20 mouse cellular contexts compared by ENCODE assay signal in genomic region chr2:146280221-146280920, GRCm38 (mm10). TPM values are rescaled to one million over a fixed set of nuclear protein-coding genes. Genes with fewer than 3 reads are reported as not detected.
DNase-seq lines count a peak whose midpoint lies in the region; ATAC-seq and TF ChIP-seq lines count a peak whose summit lies in the region.
"Had no signal": no experiment of that assay in that cellular context is flagged by ENCODE, and none has a peak within 500 bp of the region (broad histone marks: within the 10 kb centered on the region; RNA-seq: fewer than 3 reads in every experiment).

No protein-coding gene starts in this region.

- peaks cover 19% of the 10 kb centered on the region for H3K4me1 ChIP-seq in neural tube, embryonic 11.5 days (ENCODE audit: control insufficient read depth, insufficient read depth, low read length)
- peaks cover 31% of the 10 kb centered on the region for H3K4me1 ChIP-seq in forebrain, embryonic 16.5 days (replicated peaks; ENCODE audit: control insufficient read depth, insufficient read depth, low read length)
- peaks cover 25% of the 10 kb centered on the region for H3K4me1 ChIP-seq in midbrain, embryonic 11.5 days (ENCODE audit: control insufficient read depth, insufficient read depth, low read length)

- 0 out of 2 replicates have a peak, but pooled peaks have one; percentile 56 for ATAC-seq in neural tube, embryonic 11.5 days (ENCODE audit: insufficient read depth, low FRiP score, low TSS enrichment)
- ATAC-seq in forebrain, embryonic 16.5 days, result peak; percentile 57
- ATAC-seq in midbrain, embryonic 11.5 days (ENCODE audit: low FRiP score), result peak; percentile 53; the same call in 1 of the 2 replicates
- ATAC-seq: CD4-positive, CD25-positive, alpha-beta regulatory T cell, adult 4 months; liver, postnatal 0 days; Patski had no signal

- no peak for DNase-seq in neural tube, embryonic 11.5 days (ENCODE audit: low spot score)
- DNase-seq in neural tube, embryonic 10.5 days (ENCODE audit: extremely low spot score, low spot score), result no peak
- peak; percentile 73 for DNase-seq in midbrain, embryonic 11.5 days (ENCODE audit: low spot score, missing footprints)
- DNase-seq in embryo, embryonic 11 days, result no peak
- DNase-seq in kidney, postnatal 25 days, result no peak
- no peak for DNase-seq in gastrocnemius, adult 2 months
- DNase-seq: heart, postnatal 4 days; kidney, adult 8-10 months; liver, postnatal 0 days; right cerebral cortex, postnatal 25 days; thymus, postnatal 36 days had no signal

- no peak overlapping the region for H3K4me2 ChIP-seq in neural tube, embryonic 11.5 days (ENCODE audit: low read depth)
- H3K4me2 ChIP-seq in forebrain, embryonic 16.5 days (ENCODE audit: low read length), result peak overlapping the region; percentile 49; the same call in 1 of the 2 replicates
- H3K4me2 ChIP-seq in midbrain, embryonic 11.5 days, result no peak overlapping the region
- H3K4me2 ChIP-seq: heart, embryonic 11.5 days had no signal

- WGBS in neural tube, embryonic 11.5 days, result 36% methylated on average over 6 of the region's 6 CpGs
- WGBS in forebrain, embryonic 16.5 days, result 9% methylated on average over 6 of the region's 6 CpGs
- WGBS in midbrain, embryonic 11.5 days, result 48% methylated on average over 6 of the region's 6 CpGs

- no peaks in the 10 kb centered on the region for H3K9me3 ChIP-seq in neural tube, embryonic 11.5 days (ENCODE audit: control insufficient read depth, low read length)
- no peaks in the 10 kb centered on the region for H3K9me3 ChIP-seq in forebrain, embryonic 16.5 days (ENCODE audit: control insufficient read depth, low read length)
- H3K9me3 ChIP-seq in midbrain, embryonic 11.5 days (ENCODE audit: control insufficient read depth, low read length), result no peaks in the 10 kb centered on the region
- H3K9me3 ChIP-seq: limb, embryonic 12.5 days had no signal

- H3K27ac ChIP-seq in neural tube, embryonic 11.5 days (ENCODE audit: low read depth, low read length), result no peak overlapping the region
- peak overlapping the region; percentile 92 for H3K27ac ChIP-seq in forebrain, embryonic 16.5 days (ENCODE audit: low read length)
- H3K27ac ChIP-seq in midbrain, embryonic 11.5 days (ENCODE audit: low read depth, low read length), result peak overlapping the region; percentile 52
- H3K27ac ChIP-seq in gastrocnemius, adult 2 months, result no peak overlapping the region
- H3K27ac ChIP-seq: limb, embryonic 12.5 days; macrophage had no signal

- H3K36me3 ChIP-seq in neural tube, embryonic 11.5 days (ENCODE audit: control insufficient read depth, insufficient read depth, low read length), result no peaks in the 10 kb centered on the region
- no peaks in the 10 kb centered on the region for H3K36me3 ChIP-seq in forebrain, embryonic 16.5 days (ENCODE audit: control insufficient read depth, insufficient read depth)
- no peaks in the 10 kb centered on the region for H3K36me3 ChIP-seq in midbrain, embryonic 11.5 days (ENCODE audit: control insufficient read depth, insufficient read depth, low read length)
- H3K36me3 ChIP-seq: limb, embryonic 12.5 days had no signal

- TF ChIP-seq CTCF in gastrocnemius, adult 2 months (IDR thresholded peaks at IDR 0.05), result no peak

- H3K9ac ChIP-seq in neural tube, embryonic 11.5 days (ENCODE audit: low read length), result no peak overlapping the region
- H3K9ac ChIP-seq in forebrain, embryonic 16.5 days (replicated peaks; ENCODE audit: low read depth, low read length), result peak overlapping the region; percentile 52
- H3K9ac ChIP-seq in midbrain, embryonic 11.5 days (ENCODE audit: low read length), result no peak overlapping the region
- H3K9ac ChIP-seq: limb, embryonic 12.5 days; liver, postnatal 0 days had no signal

- intact Hi-C loops in gastrocnemius, adult 2 months (cut with DNase I), result no loop called here

- no peaks in the 10 kb centered on the region for H3K27me3 ChIP-seq in neural tube, embryonic 11.5 days (ENCODE audit: control insufficient read depth, insufficient read depth, low read length)
- no peaks in the 10 kb centered on the region for H3K27me3 ChIP-seq in forebrain, embryonic 16.5 days (replicated peaks; ENCODE audit: control insufficient read depth, insufficient read depth, low read length)
- H3K27me3 ChIP-seq in midbrain, embryonic 11.5 days (ENCODE audit: control insufficient read depth, insufficient read depth, low read length), result no peaks in the 10 kb centered on the region
- H3K27me3 ChIP-seq: limb, embryonic 12.5 days; Patski had no signal

- no peak overlapping the region for H3K4me3 ChIP-seq in neural tube, embryonic 11.5 days (ENCODE audit: low read depth, low read length)
- H3K4me3 ChIP-seq in forebrain, embryonic 16.5 days (replicated peaks; ENCODE audit: low read length), result no peak overlapping the region
- no peak overlapping the region for H3K4me3 ChIP-seq in midbrain, embryonic 11.5 days (ENCODE audit: low read depth, low read length)
- no peak overlapping the region for H3K4me3 ChIP-seq in gastrocnemius, adult 2 months
- H3K4me3 ChIP-seq: limb, embryonic 12.5 days had no signal

RNA-seq across cellular contexts. Expression of gene Insm1, which starts 58.6 kb away (rescaled TPM):
- polyA plus RNA-seq in neural tube, embryonic 11.5 days (2014; fragmentation: Nextera tagmentation; extraction: Ambion mirVana), result 7.4 and 9.3 TPM in 2 replicates
- polyA plus RNA-seq in forebrain, embryonic 16.5 days (2015; fragmentation: Nextera tagmentation; extraction: Ambion mirVana), result 9.1 and 11.8 TPM in 2 replicates
- polyA plus RNA-seq in midbrain, embryonic 11.5 days (2014; fragmentation: Nextera tagmentation; extraction: Ambion mirVana), result 11.7 and 12.5 TPM in 2 replicates
- total RNA-seq in gastrocnemius, adult 2 months (2021), result not detected
- total RNA-seq: common myeloid progenitor, adult 5-6 weeks; gastrocnemius, adult 8-10 months; heart, postnatal 4 days; neutrophil, adult 5-6 weeks had no signal
- polyA plus RNA-seq: CD4-positive, CD25-positive, alpha-beta regulatory T cell, adult 4 months; heart, embryonic 11.5 days; limb, embryonic 12.5 days; liver, postnatal 0 days; macrophage; Patski had no signal

Comparison
In these comparisons a context has a peak if more than half of its experiments do, and no peak if none do; other contexts are left out.
1. H3K27ac ChIP-seq: peak in forebrain, embryonic 16.5 days (single experiment) and midbrain, embryonic 11.5 days (single experiment); none in neural tube, embryonic 11.5 days (single experiment) and gastrocnemius, adult 2 months (single experiment).
2. Peak in every context shown above with its lines, with median percentiles within 50 percentile points of each other: ATAC-seq.